Mouse (Mus musculus) leukemia stem cell, adult 10-12 weeks (primary cell): ENCODE measurements around the gene Cxcr6. TPM values are rescaled to one million over a fixed set of nuclear protein-coding genes. Genes with fewer than 3 reads are reported as not detected.

Experiments used
- polyA plus RNA-seq: library from polyadenylated mRNA; stranded (reverse); fragments of >175 nt; gene quantifications from 2 replicates; pipeline ENCODE4 v1.2.3, GENCODE M21; 2012; ENCODE audit warnings: low replicate concordance

Gene Cxcr6
- polyA plus RNA-seq, result 0.09 and 0.12 TPM in 2 replicates

GRCm38 (mm10) chr9:123806267-123806666, at the start of gene Cxcr6:
Gene Cxcr6, plus strand, starts transcription at chr9:123806475.

GRCm38 (mm10) chr9:123851713-123852448, 45.6 kb downstream of the Cxcr6 start, which contains the start of gene Fyco1:
Gene Fyco1, minus strand, starts transcription at chr9:123851899.

Other genes with a start within 250 kb of the Cxcr6 start
- 0.05 and 0.09 TPM in 2 replicates for gene Slc6a20b, start 173.9 kb upstream of the Cxcr6 start, polyA plus RNA-seq
- gene Ccr9, start 128.0 kb upstream of the Cxcr6 start, polyA plus RNA-seq, result 0.91 and 1.0 TPM in 2 replicates
- 2.7 and 4.5 TPM in 2 replicates for gene Slc6a20a, start 127.6 kb upstream of the Cxcr6 start, polyA plus RNA-seq
- 0.61 and 1.6 TPM in 2 replicates for gene Lztfl1, start 88.8 kb upstream of the Cxcr6 start, polyA plus RNA-seq
- gene Fyco1, start 45.4 kb downstream of the Cxcr6 start, polyA plus RNA-seq, result 1.6 and 1.9 TPM in 2 replicates
- 0.05 and 0.13 TPM in 2 replicates for gene Xcr1, start 55.6 kb downstream of the Cxcr6 start, polyA plus RNA-seq
- gene Ccr1, start 162.2 kb downstream of the Cxcr6 start, polyA plus RNA-seq, result not detected in 2 replicates
- gene Ccr1l1, start 171.9 kb downstream of the Cxcr6 start, polyA plus RNA-seq, result not detected in 2 replicates
- 0.68 TPM in 1 of 2 replicates, not detected in the other for gene Ccr3, start 215.5 kb downstream of the Cxcr6 start, polyA plus RNA-seq